Mouse (Mus musculus): ENCODE results near the gene Gnat3.

DNA sequence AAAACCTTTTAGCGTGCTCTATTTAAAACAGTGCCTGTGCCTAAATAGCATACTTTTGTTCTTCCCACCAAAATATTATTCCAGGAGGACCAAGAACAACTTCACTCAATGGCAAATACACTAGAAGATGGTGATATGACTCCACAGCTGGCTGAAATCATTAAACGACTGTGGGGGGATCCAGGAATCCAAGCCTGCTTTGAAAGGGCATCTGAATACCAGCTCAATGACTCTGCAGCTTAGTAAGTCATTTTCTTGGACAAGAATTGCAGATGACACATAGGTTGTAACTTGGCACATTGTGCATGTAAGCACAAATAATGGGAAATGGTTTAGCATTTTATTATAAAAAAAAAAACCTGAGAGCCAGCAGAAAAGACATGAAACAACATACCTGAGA lies 37.2 kb downstream of the Gnat3 start:
- TF ChIP-seq CTCF (conservative IDR thresholded peaks at IDR 0.05; ENCODE audit: insufficient read depth, insufficient read length, low read depth, low read length) (no peak), POLR2A (IDR thresholded peaks at IDR 0.05; ENCODE audit: low read depth, low read length) (no peak)
